Mouse (Mus musculus): ENCODE data around the gene Klhdc3.

Gene Klhdc3

DNA sequence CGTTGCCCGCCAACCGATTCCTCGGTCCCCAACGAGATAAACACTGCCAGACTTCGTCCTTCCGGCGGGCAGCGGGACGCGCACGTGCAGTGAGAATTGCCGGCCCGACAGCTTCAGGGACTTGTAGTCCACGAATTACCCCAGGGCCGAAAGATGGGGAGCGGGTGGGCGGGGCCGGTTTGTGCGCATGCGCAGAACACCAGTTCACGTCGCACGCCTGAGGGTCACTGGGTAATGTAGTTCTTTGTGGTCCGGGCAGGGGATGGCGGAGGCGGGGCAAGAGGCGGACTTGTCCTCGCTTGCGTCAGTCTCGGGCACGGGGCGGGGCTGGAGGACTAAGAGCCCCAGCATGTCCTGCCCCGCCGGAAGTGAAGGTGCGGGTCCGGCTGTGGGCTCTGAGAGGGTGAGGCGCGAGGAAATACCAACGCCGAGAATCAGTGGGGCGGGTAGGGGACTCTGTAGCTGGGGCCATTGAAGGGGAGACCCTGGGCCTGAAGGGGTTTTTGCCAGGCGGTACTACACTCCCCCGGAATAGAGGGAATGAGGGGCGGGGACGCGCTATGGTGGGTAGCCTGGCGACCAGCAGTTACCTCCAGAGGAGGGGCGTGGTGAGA, at the start of gene Klhdc3:
Gene Klhdc3 (minus strand): TSS at position 155 of the 614 bp plus-strand sequence.
- DNase-seq: peak; percentile 99

DNA sequence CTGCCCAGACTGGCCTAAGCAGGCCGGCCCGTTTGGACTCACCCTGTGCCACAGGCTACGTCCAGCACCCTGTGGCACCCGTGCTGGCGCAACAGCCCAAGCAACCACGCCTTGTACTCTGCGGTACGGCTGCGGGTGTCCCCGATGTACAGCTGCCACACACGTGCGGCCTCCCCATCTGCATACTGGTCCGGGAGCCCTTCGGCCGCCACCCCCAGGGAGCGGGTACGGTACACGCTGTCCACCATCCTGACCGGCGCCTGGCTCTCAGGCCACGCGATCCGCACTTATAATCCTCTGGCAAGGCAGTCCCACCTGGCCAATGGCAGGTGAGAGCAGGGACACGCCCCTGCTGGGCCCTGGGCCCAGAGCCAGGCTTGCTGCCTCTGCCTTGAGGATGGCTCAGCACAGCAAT, 48.2 kb upstream of the Klhdc3 start, which contains the start of gene Gnmt:
Gene Gnmt (minus strand): TSS at position 265 of the 415 bp plus-strand sequence.
- peak; percentile 85 to 95 for DNase-seq

DNA sequence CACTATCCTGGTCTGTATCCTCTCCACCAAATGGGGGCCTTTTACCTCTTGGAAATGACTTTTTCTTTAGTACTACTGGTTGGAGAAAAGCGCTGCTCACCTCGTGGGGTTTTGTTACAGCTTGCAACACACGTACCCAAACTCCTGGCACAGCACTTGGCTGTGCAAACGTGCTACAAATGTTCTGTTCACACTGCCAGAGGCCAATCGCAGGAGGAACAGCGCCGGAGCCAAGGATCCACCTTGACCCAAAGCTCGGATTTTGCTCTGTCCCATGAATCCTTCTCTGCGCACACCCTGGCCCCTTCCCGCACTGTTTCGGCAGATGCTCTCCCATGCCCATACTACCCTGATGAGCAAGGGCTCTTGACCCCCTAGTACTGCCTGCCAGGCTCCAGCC, 47.8 kb upstream of the Klhdc3 start:
- no peak for DNase-seq

DNA sequence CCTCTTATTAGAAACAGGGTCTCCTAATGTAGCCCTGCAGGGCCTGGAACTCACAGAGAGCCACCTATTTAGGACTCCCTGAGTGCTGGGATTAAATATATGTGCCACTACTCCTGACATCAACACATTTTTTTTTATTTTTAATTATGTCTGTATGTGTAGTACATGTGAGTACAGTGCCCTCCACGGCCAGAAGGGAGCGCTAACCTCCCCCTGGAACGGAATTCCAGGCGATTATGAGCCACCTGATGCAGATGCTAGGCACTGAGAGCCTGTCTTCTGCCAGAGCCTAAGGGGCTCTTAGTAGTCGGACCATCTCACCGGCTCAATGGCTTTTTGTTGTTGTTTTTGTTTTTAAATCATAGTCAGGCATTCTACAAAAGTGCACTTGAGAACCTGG, 47.3 kb upstream of the Klhdc3 start:
- DNase-seq: peak; percentile 67 to 69

DNA sequence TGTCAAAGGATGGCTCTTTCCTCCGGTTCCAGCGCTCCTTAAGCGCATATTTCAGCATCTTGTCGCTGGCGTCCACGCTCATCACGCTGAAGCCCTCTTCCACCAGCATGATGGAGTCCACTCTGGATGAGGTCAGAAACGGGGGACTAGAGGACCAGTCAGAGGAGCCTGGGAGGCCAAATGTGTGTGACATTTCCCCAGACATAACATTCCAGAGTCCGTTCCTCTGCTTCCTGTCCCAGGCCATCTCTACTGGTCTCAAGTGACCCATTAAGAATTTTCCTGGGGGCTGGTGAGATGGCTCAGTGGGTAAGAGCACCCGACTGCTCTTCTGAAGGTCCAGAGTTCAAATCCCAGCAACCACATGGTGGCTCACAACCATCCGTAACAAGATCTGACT, 46.6 kb upstream of the Klhdc3 start:
- no peak for DNase-seq

DNA sequence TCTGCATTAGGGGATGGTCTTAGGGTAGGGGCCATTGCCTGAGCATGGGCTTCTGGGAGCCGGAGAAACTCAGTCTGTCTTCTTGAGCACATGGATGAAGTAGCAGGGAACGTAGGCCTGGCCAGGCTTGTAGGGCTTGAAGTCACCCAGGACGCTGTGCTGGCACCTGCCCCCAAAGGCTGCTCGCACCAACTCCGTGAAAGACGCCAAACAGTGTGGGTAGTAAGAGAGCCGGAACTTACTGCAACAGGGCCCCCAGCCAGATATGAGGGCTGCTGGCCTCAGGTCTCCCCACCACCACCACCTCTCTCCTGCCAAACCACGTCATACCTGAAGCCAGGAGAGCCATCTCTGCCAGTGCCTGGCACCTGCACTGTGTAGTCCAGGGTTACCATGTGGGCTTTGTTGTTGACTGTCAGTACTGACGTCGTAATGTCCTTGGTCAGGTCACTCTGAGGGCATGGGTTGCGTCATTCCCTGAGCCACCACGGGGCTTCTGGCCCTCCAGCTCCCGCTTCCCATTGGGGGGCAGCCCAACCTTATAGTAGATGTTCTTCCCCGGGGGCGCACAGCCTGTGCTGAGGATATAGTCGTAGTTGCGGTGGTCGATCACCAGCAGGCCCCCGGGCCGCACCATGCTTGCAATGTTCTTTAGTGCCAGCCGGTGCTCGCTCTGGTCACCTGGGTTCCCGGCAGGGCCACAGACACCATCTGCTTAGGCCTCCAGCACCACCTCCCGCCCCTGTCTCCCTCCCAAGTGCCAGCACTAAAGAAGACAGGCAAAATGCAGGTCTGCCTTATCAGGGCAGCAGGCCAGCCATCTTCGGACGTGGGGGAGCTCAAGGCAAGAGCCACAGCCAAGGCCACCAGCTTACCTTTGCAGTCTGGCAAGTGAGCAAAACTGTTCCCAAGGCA, 45.3 kb upstream of the Klhdc3 start:
- no peak for DNase-seq

DNA sequence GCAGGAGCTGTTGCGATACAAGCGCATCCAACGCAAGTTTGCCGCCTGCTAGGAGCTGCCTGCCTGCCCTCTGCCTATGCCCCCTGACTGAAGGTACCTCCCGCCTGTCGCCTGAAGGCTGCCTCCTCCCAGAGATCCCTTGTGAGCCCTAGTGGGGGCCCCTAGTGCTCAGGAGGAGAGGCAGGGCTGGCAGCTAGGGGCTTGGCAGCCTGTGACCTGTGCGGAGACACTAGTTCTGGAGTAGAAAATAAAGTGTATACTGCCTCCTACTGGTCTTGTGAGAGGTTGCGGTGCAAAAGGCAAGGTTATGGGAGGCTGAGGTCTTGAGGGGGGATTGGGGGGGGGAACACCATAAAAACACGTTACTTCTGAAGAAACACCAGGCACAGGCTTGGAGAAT, 44.6 kb upstream of the Klhdc3 start:
- no peak for DNase-seq

DNA sequence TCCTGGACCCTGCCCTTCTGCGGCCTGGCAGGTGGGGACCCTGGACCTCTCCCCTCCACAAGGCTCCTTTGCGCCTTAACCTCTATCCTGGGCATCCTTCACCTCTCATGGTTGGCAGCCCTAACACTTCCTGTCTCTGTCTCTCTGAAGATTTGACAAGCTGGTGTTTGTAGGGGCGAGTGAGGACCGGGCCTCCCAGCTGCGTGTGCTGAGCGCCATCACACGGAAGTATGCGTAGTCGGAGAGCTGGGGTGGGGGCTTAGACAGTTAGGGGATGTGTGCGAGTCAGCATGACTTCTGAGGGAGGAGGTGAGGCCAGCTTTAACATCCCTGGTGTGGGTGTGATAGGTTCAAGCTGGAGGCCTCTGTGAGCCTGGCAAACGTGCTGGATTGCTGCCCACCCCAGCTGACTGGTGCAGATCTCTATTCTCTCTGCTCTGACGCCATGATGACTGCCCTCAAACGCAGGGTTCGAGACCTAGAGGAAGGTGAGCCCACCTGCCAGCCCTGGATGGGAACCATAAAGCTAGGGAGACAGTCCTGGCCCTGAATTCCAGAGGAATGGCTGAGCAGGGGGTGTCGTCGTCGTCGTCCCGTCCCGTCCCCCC, 43.9 kb upstream of the Klhdc3 start:
- DNase-seq: no peak

DNA sequence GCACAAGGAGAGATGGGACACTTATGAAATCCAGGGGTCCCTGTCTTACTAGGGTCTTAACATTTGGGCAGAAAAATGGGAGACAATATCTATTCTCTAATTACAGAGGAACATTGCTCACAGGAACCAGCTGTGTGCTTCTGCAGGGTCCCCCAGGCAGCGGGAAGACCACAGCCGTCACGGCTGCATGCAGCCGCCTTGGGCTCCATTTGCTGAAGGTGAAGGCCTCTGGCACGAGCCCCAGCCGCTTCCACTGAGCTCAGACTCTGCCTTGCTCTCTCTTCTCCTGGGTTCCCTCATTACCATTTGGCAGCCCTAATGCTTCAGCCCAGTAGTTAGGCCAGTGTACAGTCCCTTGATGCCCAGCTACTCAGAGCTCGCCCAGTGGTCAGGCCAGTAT, 40.4 kb upstream of the Klhdc3 start:
- no peak for DNase-seq

DNA sequence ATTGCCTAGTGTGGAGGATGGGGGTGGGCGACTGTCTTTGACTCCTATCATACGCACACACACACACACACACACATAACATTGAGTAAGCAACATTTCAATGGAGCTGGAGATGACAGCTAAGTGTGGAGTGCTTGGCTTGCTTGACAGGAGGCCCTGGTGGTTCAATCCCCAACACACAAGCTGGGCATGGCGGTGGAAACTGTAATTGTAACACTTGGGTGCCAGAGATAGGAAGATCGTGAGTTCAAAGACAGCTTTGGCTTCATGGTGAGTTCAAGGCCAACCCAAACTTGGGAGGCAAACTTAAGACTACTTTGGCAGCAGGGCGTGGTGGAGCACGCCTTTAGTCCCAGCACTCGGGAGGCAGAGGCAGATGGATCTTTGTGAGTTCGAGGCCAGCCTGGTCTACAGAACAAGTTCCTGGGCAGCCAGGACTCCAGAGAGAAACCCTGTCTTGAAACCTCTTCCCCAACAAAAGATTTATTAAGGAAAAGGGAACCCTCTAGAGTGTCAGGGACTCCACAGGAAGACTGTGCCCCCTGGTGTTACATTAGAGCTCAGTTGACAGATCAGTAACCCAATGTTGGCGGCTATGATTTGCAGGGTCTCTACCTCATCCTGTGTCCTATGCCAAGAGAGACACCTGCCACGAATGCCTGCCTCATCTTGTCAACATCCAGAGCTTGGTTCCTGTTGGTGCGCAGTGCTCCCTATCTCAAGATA, 34.2 kb upstream of the Klhdc3 start:
- peak in 1 of 2 experiments; percentile 46 for DNase-seq

DNA sequence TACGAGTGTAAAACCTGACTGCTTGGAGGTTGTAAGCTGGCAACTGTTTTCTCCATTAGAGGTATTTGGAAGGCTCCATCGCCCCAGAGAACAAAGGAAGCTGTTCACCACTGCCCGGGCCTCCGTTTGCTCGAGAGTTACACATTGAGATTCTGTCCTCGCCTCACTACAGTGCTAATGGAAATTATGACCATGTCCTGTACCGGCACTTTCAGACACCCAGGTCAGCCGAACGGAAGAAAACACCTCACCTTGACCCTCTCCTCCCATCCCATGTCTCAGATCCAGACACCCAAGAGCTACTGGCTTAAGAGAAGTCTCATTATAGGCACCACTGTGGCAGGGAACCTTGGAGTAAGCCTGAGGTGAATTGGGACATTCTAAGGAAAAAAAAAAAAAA, 33.1 kb upstream of the Klhdc3 start:
- DNase-seq: no peak

DNA sequence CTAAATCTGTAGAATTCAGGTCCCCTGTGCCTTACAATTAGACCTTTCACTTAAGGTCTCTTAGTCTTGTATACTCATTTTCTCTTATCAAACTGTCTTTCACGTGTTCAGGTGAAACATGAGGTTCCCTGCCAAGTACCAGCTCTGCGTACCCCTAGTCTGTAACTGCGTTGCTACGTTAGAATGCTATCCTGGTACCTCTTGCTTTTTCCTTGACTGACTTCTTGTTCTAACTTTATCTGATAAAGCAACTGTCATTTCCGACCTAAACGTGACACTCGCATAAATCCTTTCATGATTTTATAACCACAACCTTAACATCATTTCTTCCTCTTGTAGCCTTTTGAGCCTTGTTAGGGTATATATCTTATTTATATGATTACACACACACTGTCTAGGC, 31.7 kb upstream of the Klhdc3 start:
- DNase-seq: no peak

DNA sequence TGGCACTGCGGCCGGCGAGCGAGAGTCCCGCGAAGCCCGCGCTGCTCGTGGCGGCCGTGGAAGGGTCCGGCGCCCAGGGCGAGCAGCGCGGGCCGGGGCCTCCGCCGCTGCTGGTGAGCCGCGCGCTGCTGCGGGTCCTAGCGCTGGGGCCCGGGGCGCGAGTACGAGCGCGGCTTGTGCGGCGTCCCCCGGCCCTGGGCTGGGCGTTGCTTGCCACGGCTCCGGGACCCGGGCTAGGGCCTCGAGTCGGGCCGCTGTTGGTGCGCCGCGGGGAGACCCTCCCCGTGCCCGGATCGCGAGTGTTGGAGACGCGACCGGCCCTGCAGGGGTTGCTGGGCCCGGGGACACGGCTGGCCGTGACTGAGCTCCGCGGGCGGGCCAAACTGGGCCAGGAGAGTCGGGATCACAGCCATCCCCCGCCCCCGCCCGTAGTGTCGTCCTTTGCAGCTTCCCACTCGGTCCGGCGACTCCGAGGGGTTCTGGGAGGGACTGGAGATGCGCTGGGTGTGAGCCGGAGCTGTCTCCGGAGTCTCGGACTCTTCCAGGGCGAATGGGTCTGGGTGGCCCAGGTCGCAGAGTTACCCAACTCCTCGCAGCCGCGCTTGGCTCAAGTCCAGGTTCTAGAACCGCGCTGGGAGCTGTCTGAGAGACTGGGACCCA, 31.0 kb upstream of the Klhdc3 start:
- DNase-seq: peak; percentile 66 to 81

DNA sequence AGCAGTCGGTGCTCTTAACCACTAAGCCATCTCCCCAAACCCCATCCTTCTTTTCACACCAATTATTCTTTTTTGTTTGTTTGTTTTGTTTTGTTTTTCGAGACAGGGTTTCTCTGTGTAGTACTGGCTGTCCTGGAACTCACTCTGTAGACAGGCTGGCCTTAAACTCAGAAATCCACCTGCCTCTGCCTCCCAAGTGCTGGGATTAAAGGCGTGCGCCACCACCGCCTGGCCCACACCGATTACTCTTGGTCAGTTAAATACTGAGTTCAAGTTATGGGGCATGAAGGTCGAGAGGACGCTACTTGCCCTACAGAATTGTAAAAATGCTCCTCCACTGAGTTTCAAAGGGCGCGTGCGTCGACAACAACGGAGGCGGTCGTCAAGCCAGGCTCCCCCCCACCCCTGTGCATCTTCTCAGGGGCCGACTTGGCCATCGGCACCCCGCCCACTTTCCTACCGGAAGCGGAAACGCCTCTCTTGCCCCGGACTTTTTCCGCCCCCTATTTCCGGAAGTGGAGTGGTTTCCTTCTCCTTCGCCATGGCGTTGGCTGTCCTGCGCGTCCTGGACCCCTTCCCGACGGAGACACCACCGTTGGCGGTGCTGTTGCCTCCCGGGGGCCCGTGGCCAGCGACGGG, 30.4 kb upstream of the Klhdc3 start, which contains the start of gene Pex6:
Gene Pex6 (plus strand): TSS at position 505 of the 639 bp plus-strand sequence.
- DNase-seq: peak; percentile 97

DNA sequence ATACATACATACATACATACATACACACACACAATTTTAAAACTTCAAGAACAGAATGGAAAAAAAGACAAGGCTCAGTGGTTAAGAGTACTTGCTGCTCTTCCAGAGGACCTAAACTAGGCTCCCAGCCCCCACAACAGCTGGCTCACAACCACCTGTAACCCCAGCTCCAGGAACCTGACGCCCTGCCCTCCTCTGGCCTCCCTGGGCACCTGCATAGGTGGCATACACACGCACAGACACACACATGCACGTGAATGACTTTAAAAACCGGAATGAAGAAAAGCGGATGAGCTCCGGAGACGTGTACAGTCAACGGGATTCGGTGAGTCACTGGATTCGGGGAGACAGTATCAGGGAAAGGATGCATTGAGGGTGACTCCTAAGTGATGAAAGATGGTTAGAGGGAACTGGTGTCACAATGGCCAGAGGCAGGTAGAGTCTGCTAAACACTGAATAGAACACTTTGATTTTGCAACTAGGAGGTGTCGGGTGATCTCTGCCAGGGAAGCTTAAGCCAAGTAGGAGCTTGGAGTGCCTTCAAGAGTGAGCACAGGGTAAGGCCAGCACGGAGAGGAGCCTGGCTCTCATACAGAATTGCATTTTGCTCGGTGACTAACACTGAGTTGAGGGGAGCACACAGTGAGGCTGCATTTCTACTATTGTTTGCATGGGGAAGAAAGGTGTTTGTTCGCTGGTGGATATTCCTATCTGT, 25.8 kb upstream of the Klhdc3 start:
- no peak for DNase-seq

DNA sequence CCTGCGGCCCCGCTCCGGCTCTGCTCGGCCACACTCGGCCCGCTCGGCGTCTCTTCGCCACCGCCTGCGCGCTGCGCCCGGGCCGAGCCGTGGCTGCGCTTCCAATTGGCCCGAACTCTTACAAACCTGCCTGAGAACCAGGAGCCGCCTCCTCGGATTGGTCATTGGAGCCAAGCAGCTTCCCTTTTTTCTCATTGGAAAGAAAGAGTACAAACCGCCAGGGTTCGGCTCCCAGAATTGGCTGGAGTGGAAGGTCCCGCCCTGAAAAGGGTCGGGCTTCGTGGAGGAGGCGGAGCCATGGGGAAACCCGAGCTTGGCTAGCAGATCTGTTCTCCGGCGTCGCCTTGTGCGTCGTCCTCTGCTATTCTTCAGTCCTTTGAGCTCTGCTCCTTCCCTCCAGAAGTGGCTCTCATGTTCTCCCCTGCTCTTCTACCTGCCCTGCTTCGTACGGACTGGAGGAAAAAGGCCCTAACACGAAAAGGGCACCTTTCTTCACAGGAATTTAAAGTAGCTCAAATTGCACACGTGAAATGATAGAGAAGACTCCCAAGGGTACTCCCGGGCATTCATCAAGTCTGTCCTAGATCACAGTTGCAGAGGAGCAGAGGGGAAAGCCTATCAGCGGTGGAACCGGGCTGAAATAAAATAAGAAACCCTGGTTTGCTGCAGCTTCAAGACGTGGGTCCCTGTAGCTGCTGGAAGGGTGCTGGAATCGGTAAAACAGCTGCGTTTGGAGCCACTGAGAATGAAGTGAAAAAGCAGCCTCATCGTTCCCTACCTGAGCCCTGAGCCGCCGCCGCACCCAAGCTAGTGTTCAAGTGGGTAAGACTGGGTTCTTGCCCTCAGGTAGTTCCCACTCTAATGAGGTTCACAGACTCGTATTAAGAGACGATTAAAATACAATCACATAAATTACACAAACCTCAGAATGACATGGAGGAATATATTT, 24.4 kb upstream of the Klhdc3 start, which contains the start of gene Ppp2r5d:
Gene Ppp2r5d (minus strand): TSS at position 225 of the 949 bp plus-strand sequence.
- DNase-seq: peak; percentile 96 to 98

DNA sequence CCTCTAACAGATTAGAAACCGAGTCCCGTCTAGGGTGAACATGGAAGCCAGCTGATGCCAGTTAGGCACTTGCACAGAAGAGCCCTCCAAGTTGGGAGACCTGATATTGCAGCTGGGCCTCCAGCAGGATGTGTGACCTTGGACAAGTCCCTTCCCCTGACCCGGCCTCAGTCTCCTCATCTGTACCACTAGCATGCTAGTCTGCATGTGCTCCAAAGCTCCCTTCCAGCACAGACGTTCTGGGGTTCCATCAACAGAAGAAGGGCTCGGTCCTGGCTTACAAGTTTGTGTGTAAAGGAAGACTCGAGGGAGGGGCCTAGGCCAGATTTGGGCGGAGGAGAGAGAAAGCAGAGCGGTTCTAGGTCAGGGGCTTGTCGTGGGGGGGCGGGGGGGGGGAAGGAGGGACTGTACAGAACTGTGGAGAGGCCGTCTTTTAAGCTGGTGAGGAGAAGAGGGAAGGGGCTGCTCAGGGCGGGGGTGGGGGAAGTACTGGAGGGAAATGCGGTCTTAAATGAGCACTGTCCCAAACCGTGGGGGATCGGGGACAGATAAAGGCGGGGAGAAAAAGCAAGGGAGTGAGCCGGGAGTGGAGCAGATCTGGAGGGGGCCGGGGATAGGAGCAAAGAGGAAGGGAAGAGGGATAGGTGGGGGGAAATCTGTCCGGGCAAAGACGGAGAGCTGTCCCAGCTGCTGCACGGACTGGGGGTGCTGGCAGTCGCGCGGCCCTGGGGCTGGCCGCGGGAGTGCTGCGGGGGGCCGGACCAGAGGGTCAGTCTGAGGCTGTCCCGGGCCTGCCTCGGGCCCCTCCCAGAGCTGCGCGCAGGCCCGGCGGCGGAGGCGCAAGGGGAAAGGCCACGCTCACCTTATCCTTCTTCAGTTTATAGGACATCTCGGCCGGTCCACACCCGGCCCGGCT, 23.5 kb upstream of the Klhdc3 start:
- DNase-seq: no peak

DNA sequence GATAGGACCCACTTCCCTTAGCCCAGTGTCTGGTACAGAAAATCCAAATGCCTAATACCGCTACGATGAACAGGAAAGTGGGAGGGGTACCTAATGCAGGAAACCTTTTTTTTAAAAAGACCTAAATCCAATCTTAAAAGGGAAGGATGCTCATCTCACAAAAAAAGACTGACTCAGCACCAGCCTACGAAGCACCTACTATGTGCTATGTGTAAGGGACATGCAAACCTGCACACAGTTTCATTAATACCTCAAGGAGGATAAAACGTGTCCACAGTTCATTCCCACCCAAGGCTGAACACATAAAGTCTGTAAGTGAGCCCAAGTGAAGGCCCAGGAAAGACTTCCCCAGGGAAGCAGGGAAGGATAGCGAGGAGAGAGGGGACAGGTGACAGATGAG, 21.8 kb upstream of the Klhdc3 start:
- no peak for DNase-seq

DNA sequence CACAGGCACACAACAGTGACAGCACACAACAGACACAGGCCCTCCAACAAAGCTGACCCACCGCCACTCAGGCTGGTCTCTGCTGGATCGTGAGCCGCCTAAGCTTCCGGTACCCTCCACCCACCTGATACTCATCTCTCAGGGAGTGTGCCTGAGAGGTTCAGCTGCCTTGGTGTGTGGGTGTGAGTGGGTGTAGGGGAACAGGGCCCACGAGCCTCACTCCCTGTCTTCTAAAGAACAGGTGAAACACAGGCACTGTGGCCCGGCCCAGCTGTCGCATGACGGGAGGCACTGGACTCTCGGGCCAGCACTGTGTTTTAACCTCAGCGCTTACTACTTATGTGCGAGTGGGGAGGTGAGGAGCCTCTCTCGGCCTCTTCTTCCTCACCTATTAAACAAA, 21.4 kb upstream of the Klhdc3 start:
- DNase-seq: no peak
